Mouse (Mus musculus): ENCODE data around the gene Ranbp3l.

The Ranbp3l gene

GRCm38 (mm10) chr15:9070912-9071555, 103.3 kb downstream of the Ranbp3l start, which contains the start of gene Nadk2:
Gene Nadk2 (plus strand): TSS chr15:9071260.
- DNase-seq (ENCODE audit: low read depth) = peak; percentile 100

GRCm38 (mm10) chr15:9071556-9072544, 104.1 kb downstream of the Ranbp3l start:
- peak; percentile 38 for DNase-seq (ENCODE audit: low read depth)

GRCm38 (mm10) chr15:9072630-9073029, 104.9 kb downstream of the Ranbp3l start:
- peak; percentile 80 for DNase-seq (ENCODE audit: low read depth)

GRCm38 (mm10) chr15:9073067-9073608, 105.4 kb downstream of the Ranbp3l start:
- DNase-seq (ENCODE audit: low read depth) = peak; percentile 12

GRCm38 (mm10) chr15:9073684-9074083, 105.9 kb downstream of the Ranbp3l start:
- no peak for DNase-seq (ENCODE audit: low read depth)

- no peak for DNase-seq (ENCODE audit: low read depth)
Observed at GRCm38 (mm10) chr15:9074139-9074538, 106.4 kb downstream of the Ranbp3l start.

GRCm38 (mm10) chr15:9074671-9075070, 106.9 kb downstream of the Ranbp3l start:
- peak; percentile 88 for DNase-seq (ENCODE audit: low read depth)

- no peak for DNase-seq (ENCODE audit: low read depth)
Observed at GRCm38 (mm10) chr15:9075608-9076200, 108.0 kb downstream of the Ranbp3l start.

- no peak for DNase-seq (ENCODE audit: low read depth)
Observed at GRCm38 (mm10) chr15:9078481-9079300, 110.9 kb downstream of the Ranbp3l start.

- DNase-seq (ENCODE audit: low read depth) = no peak
Observed at GRCm38 (mm10) chr15:9079626-9080025, 111.9 kb downstream of the Ranbp3l start.

- no peak for DNase-seq (ENCODE audit: low read depth)
Observed at GRCm38 (mm10) chr15:9080206-9080605, 112.5 kb downstream of the Ranbp3l start.

- DNase-seq (ENCODE audit: low read depth) = no peak
Observed at GRCm38 (mm10) chr15:9081294-9081693, 113.5 kb downstream of the Ranbp3l start.

- DNase-seq (ENCODE audit: low read depth) = no peak
Observed at GRCm38 (mm10) chr15:9082753-9083152, 115.0 kb downstream of the Ranbp3l start.

- no peak for DNase-seq (ENCODE audit: low read depth)
Observed at GRCm38 (mm10) chr15:9086813-9087212, 119.1 kb downstream of the Ranbp3l start.

- no peak for DNase-seq (ENCODE audit: low read depth)
Observed at GRCm38 (mm10) chr15:9087421-9087820, 119.7 kb downstream of the Ranbp3l start.

GRCm38 (mm10) chr15:9087895-9088682, 120.3 kb downstream of the Ranbp3l start:
- DNase-seq (ENCODE audit: low read depth) = no peak

GRCm38 (mm10) chr15:9088683-9089072, 120.9 kb downstream of the Ranbp3l start:
- DNase-seq (ENCODE audit: low read depth) = no peak

- no peak for DNase-seq (ENCODE audit: low read depth)
Observed at GRCm38 (mm10) chr15:9089136-9089720, 121.5 kb downstream of the Ranbp3l start.

GRCm38 (mm10) chr15:9090662-9091061, 122.9 kb downstream of the Ranbp3l start:
- DNase-seq (ENCODE audit: low read depth) = no peak
